15 mouse cellular contexts compared by ENCODE assay signal in the genomic region with DNA sequence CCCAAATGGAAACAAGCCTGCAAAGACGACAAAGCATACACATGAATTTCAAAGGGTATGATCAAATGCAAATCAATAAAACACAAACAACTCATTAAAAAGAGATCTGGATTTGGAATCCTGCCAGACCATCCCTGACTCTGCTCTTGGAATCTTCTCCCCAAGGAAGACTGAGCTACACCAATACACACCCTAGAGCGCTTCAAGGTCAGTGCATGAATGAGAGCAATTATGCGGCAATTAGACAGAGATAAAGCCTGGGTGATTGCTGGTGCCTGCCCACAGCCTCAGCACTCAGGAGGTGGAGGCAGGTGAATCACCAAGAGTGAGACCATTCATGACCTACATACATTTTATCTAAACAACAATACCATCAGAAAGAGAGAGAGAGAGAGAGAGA.
DNase-seq lines count a peak whose midpoint lies in the region; ATAC-seq lines count a peak whose summit lies in the region.
"Had no signal": no experiment of that assay in that cellular context is flagged by ENCODE, and none has a peak within 500 bp of the region (broad histone marks: within the 10 kb centered on the region; RNA-seq: fewer than 3 reads in every experiment).

No protein-coding gene starts in this region.

- H3K36me3 ChIP-seq in forebrain, embryonic 13.5 days (ENCODE audit: poor library complexity, severe bottlenecking) = peaks cover 11% of the 10 kb centered on the region; the same call in 1 of the 2 replicates
- H3K36me3 ChIP-seq in forebrain, embryonic 10.5 days (replicated peaks) = peaks cover 37% of the 10 kb centered on the region
- H3K36me3 ChIP-seq in neural tube, embryonic 13.5 days = peaks cover 11% of the 10 kb centered on the region; the same call in 1 of the 2 replicates
- peaks cover 3% of the 10 kb centered on the region; the same call in 1 of the 2 replicates for H3K36me3 ChIP-seq in neural tube, embryonic 15.5 days
- 0 out of 2 replicates have a peak, but pooled peaks cover 1% of the 10 kb centered on the region for H3K36me3 ChIP-seq in hindbrain, embryonic 14.5 days (replicated peaks; ENCODE audit: control insufficient read depth, insufficient read depth)
- no peaks in the 10 kb centered on the region for H3K36me3 ChIP-seq in midbrain, embryonic 15.5 days (replicated peaks)

- no peaks in the 10 kb centered on the region for H3K27me3 ChIP-seq in forebrain, embryonic 13.5 days
- H3K27me3 ChIP-seq in forebrain, embryonic 10.5 days (ENCODE audit: poor library complexity, severe bottlenecking) = no peaks in the 10 kb centered on the region
- H3K27me3 ChIP-seq in neural tube, embryonic 13.5 days = no peaks in the 10 kb centered on the region
- no peaks in the 10 kb centered on the region for H3K27me3 ChIP-seq in neural tube, embryonic 15.5 days (replicated peaks)
- H3K27me3 ChIP-seq in hindbrain, embryonic 14.5 days (ENCODE audit: control insufficient read depth, insufficient read depth, low read length) = no peaks in the 10 kb centered on the region
- no peaks in the 10 kb centered on the region for H3K27me3 ChIP-seq in midbrain, embryonic 15.5 days (replicated peaks)
- H3K27me3 ChIP-seq: embryonic facial prominence, embryonic 13.5 days had no signal

- peaks cover 18% of the 10 kb centered on the region for H3K4me1 ChIP-seq in forebrain, embryonic 13.5 days
- peaks cover 30% of the 10 kb centered on the region for H3K4me1 ChIP-seq in forebrain, embryonic 10.5 days
- H3K4me1 ChIP-seq in neural tube, embryonic 13.5 days (replicated peaks) = peaks cover 25% of the 10 kb centered on the region
- peaks cover 12% of the 10 kb centered on the region for H3K4me1 ChIP-seq in neural tube, embryonic 15.5 days
- no peaks in the 10 kb centered on the region for H3K4me1 ChIP-seq in hindbrain, embryonic 14.5 days (replicated peaks; ENCODE audit: control insufficient read depth, insufficient read depth, low read length)
- peaks cover 6% of the 10 kb centered on the region for H3K4me1 ChIP-seq in midbrain, embryonic 15.5 days

- ATAC-seq in forebrain, embryonic 13.5 days = peak; percentile 68; the same call in 1 of the 2 replicates
- 0 out of 2 replicates have a peak, but pooled peaks have one; percentile 71 for ATAC-seq in neural tube, embryonic 13.5 days (ENCODE audit: low read depth)
- no peak for ATAC-seq in neural tube, embryonic 15.5 days (ENCODE audit: low FRiP score)
- ATAC-seq in hindbrain, embryonic 14.5 days (ENCODE audit: low FRiP score) = peak; percentile 59; the same call in 1 of the 2 replicates
- no peak for ATAC-seq in midbrain, embryonic 15.5 days (replicated peaks)

- DNase-seq in forebrain, embryonic 10.5 days (ENCODE audit: extremely low spot score, low spot score) = no peak
- DNase-seq in hindbrain, embryonic 14.5 days (ENCODE audit: low spot score) = peak; percentile 58
- no peak for DNase-seq in kidney, adult 9 months
- no peak for DNase-seq in cerebellum, adult 9-10 months
- DNase-seq: cerebellum, postnatal 25 days; heart, postnatal 4 days; layer of hippocampus, postnatal 36 days; thymus, postnatal 25 days had no signal

- no peak overlapping the region for H3K4me3 ChIP-seq in forebrain, embryonic 13.5 days
- H3K4me3 ChIP-seq in forebrain, embryonic 10.5 days = no peak overlapping the region
- no peak overlapping the region for H3K4me3 ChIP-seq in neural tube, embryonic 13.5 days
- no peak overlapping the region for H3K4me3 ChIP-seq in neural tube, embryonic 15.5 days (replicated peaks)
- no peak overlapping the region for H3K4me3 ChIP-seq in hindbrain, embryonic 14.5 days (replicated peaks; ENCODE audit: low read length)
- no peak overlapping the region for H3K4me3 ChIP-seq in midbrain, embryonic 15.5 days
- H3K4me3 ChIP-seq: embryonic facial prominence, embryonic 13.5 days had no signal

- H3K27ac ChIP-seq in forebrain, embryonic 13.5 days = no peak overlapping the region
- H3K27ac ChIP-seq in forebrain, embryonic 10.5 days = no peak overlapping the region
- peak overlapping the region; percentile 61; the same call in 1 of the 2 replicates for H3K27ac ChIP-seq in neural tube, embryonic 13.5 days (replicated peaks)
- H3K27ac ChIP-seq in neural tube, embryonic 15.5 days (replicated peaks) = no peak overlapping the region
- H3K27ac ChIP-seq in hindbrain, embryonic 14.5 days = no peak overlapping the region
- peak overlapping the region; percentile 34; the same call in 1 of the 2 replicates for H3K27ac ChIP-seq in midbrain, embryonic 15.5 days
- H3K27ac ChIP-seq: embryonic facial prominence, embryonic 13.5 days; kidney, postnatal 0 days; macrophage had no signal

- H3K9me3 ChIP-seq in forebrain, embryonic 13.5 days (replicated peaks) = no peaks in the 10 kb centered on the region
- no peaks in the 10 kb centered on the region for H3K9me3 ChIP-seq in forebrain, embryonic 10.5 days
- H3K9me3 ChIP-seq in neural tube, embryonic 13.5 days = no peaks in the 10 kb centered on the region
- H3K9me3 ChIP-seq in neural tube, embryonic 15.5 days (replicated peaks) = no peaks in the 10 kb centered on the region
- H3K9me3 ChIP-seq in hindbrain, embryonic 14.5 days (ENCODE audit: control insufficient read depth, low read length) = no peaks in the 10 kb centered on the region
- no peaks in the 10 kb centered on the region for H3K9me3 ChIP-seq in midbrain, embryonic 15.5 days
- H3K9me3 ChIP-seq: embryonic facial prominence, embryonic 13.5 days had no signal

- no peak overlapping the region for H3K9ac ChIP-seq in forebrain, embryonic 13.5 days
- H3K9ac ChIP-seq in neural tube, embryonic 13.5 days = no peak overlapping the region
- no peak overlapping the region for H3K9ac ChIP-seq in neural tube, embryonic 15.5 days (replicated peaks)
- no peak overlapping the region for H3K9ac ChIP-seq in hindbrain, embryonic 14.5 days
- no peak overlapping the region for H3K9ac ChIP-seq in midbrain, embryonic 15.5 days
- H3K9ac ChIP-seq: embryonic facial prominence, embryonic 13.5 days had no signal

- 28% methylated on average over 3 of the region's 3 CpGs for WGBS in forebrain, embryonic 13.5 days
- 70% methylated on average over 3 of the region's 3 CpGs for WGBS in forebrain, embryonic 10.5 days
- 27% methylated on average over 3 of the region's 3 CpGs for WGBS in neural tube, embryonic 13.5 days
- WGBS in neural tube, embryonic 15.5 days = 22% methylated on average over 3 of the region's 3 CpGs
- 28% methylated on average over 3 of the region's 3 CpGs for WGBS in hindbrain, embryonic 14.5 days
- 26% methylated on average over 3 of the region's 3 CpGs for WGBS in midbrain, embryonic 15.5 days

- H3K4me2 ChIP-seq in forebrain, embryonic 13.5 days = no peak overlapping the region
- no peak overlapping the region for H3K4me2 ChIP-seq in neural tube, embryonic 13.5 days
- H3K4me2 ChIP-seq in neural tube, embryonic 15.5 days = no peak overlapping the region
- no peak overlapping the region for H3K4me2 ChIP-seq in hindbrain, embryonic 14.5 days (replicated peaks)
- H3K4me2 ChIP-seq in midbrain, embryonic 15.5 days = no peak overlapping the region
- H3K4me2 ChIP-seq: embryonic facial prominence, embryonic 13.5 days had no signal

Comparison
In these comparisons a context has a peak if more than half of its experiments do, and no peak if none do; other contexts are left out.
1. ATAC-seq: peak in forebrain, embryonic 13.5 days (single experiment), neural tube, embryonic 13.5 days (single experiment) and hindbrain, embryonic 14.5 days (single experiment); none in neural tube, embryonic 15.5 days (single experiment) and midbrain, embryonic 15.5 days (single experiment).
2. H3K27ac ChIP-seq: peak in neural tube, embryonic 13.5 days (single experiment) and midbrain, embryonic 15.5 days (single experiment); none in forebrain, embryonic 13.5 days (single experiment), forebrain, embryonic 10.5 days (single experiment), neural tube, embryonic 15.5 days (single experiment) and hindbrain, embryonic 14.5 days (single experiment).